Mouse (Mus musculus) gastrocnemius, postnatal 4 days (tissue): ENCODE results near the gene Pdlim4. TPM values are rescaled to one million over a fixed set of nuclear protein-coding genes. Genes with fewer than 3 reads are reported as not detected.
A peak's percentile ranks its signal among the peaks of the same experiment; 100 is the strongest.
"Not testable (repeated sequence)": the region's sequence is repeated elsewhere in the genome, so short reads cannot be mapped to it uniquely, and the experiment has no call there.

Experiments
- DNase-seq, 2 experiments: peaks; one replicate each; pipeline ENCODE4 v3.0.0; 2021 to 2022; ENCODE audit warnings: low spot score in 2 of 2, mixed read lengths in 2 of 2
- total RNA-seq, 2 experiments: library from RNA; stranded (reverse); gene quantifications; 2 replicates each; pipeline ENCODE4 v1.2.3; 2021

Gene Pdlim4
- total RNA-seq, 2 experiments from 2014 or later = 65.2 to 67.1 TPM

- no peak for DNase-seq
Measured at GRCm38 (mm10) chr11:54063472-54063775, 5.4 kb downstream of the Pdlim4 start.

GRCm38 (mm10) chr11:54062753-54063471 is 5.9 kb downstream of the Pdlim4 start:
- DNase-seq = no peak

- no peak for DNase-seq
Measured at GRCm38 (mm10) chr11:54062086-54062752, 6.6 kb downstream of the Pdlim4 start.

- peak in 1 of 2 experiments; percentile 65 for DNase-seq
Measured at GRCm38 (mm10) chr11:54060316-54060715, 8.5 kb downstream of the Pdlim4 start.

- no peak for DNase-seq
Measured at GRCm38 (mm10) chr11:54059526-54059925, 9.3 kb downstream of the Pdlim4 start.

- no peak for DNase-seq
Measured at GRCm38 (mm10) chr11:54058643-54059042, 10.2 kb downstream of the Pdlim4 start.

GRCm38 (mm10) chr11:54058056-54058617 is 10.7 kb downstream of the Pdlim4 start:
- DNase-seq = no peak

GRCm38 (mm10) chr11:54057428-54057827 is 11.4 kb downstream of the Pdlim4 start:
- no peak for DNase-seq

GRCm38 (mm10) chr11:54056132-54056531 is 12.7 kb downstream of the Pdlim4 start:
- no peak for DNase-seq

- no peak for DNase-seq
Measured at GRCm38 (mm10) chr11:54054257-54054656, 14.6 kb downstream of the Pdlim4 start.

GRCm38 (mm10) chr11:54053090-54053489 is 15.7 kb downstream of the Pdlim4 start:
- no peak for DNase-seq

GRCm38 (mm10) chr11:54052128-54052527 is 16.7 kb downstream of the Pdlim4 start:
- DNase-seq = no peak

GRCm38 (mm10) chr11:54051161-54051560 is 17.7 kb downstream of the Pdlim4 start:
- no peak for DNase-seq

- no peak for DNase-seq
Measured at GRCm38 (mm10) chr11:54050205-54050604, 18.6 kb downstream of the Pdlim4 start.

GRCm38 (mm10) chr11:54040676-54041075 is 28.1 kb downstream of the Pdlim4 start:
- no peak for DNase-seq

GRCm38 (mm10) chr11:54032872-54033271 is 35.9 kb downstream of the Pdlim4 start:
- not testable (repeated sequence) for DNase-seq

GRCm38 (mm10) chr11:54028997-54029396 is 39.8 kb downstream of the Pdlim4 start:
- DNase-seq = no peak

- DNase-seq = peak; percentile 63 to 77
Measured at GRCm38 (mm10) chr11:54028044-54028951, 40.5 kb downstream of the Pdlim4 start, which contains the start of gene Slc22a4. TSS of gene Slc22a4 (minus strand) at chr11:54028090.

GRCm38 (mm10) chr11:54027131-54028043 is 41.4 kb downstream of the Pdlim4 start:
- DNase-seq = no peak

GRCm38 (mm10) chr11:54026491-54027041 is 42.2 kb downstream of the Pdlim4 start:
- no peak for DNase-seq
